Mouse (Mus musculus) embryonic fibroblast, embryonic 13.5 days (primary cell): Measurements from ENCODE around the gene Mest.

Experiments used
- CTCF ChIP-seq: IDR thresholded peaks from 2 replicates; pipeline ENCODE4 v1.5.1; 2011; ENCODE audit warnings: mild to moderate bottlenecking, control low read depth, low read length, moderate library complexity, borderline replicate concordance; ENCODE audit not compliant: insufficient read depth
- POLR2A ChIP-seq: IDR thresholded peaks from 2 replicates; pipeline ENCODE4 v1.6.1; 2011; ENCODE audit warnings: low read depth, mild to moderate bottlenecking, control low read depth, low read length, moderate library complexity

GRCm38 (mm10) chr6:30712484-30712883, 10.9 kb upstream of the Mest start:
- TF ChIP-seq POLR2A: no peak
- no peak for TF ChIP-seq CTCF
